Mouse (Mus musculus) natural killer cell, adult 2 months (primary cell): ENCODE measurements around the gene C1qtnf12.

Experiments used
- DNase-seq, 2 experiments: peaks; one replicate each; pipeline ENCODE4 v3.0.0; 2022; ENCODE audit warnings: low spot score in 2 of 2

C1qtnf12 gene

DNA sequence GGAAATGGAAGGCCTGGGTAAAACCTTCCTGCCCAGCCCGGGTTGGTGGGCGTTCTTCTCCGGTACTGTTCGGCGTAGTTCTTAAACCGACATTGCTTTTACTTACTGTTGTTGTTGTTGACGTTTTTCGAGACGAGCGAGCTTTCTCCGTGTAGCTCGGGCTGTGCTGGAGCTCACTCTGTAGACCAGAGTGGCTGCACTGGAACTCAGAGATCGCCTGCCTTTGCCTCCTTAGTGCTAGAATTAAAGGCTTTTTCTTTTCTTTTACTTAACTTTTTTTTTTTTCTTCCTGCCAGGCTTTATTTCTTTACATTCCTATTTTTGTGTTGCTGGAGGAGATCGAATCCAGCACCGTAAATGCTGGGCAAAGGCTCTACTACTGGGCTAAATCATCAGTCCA, 31.5 kb downstream of the C1qtnf12 start:
- DNase-seq: no peak

- DNase-seq: no peak
Measured at GRCm38 (mm10) chr4:156004109-156004508, 42.0 kb downstream of the C1qtnf12 start.

DNA sequence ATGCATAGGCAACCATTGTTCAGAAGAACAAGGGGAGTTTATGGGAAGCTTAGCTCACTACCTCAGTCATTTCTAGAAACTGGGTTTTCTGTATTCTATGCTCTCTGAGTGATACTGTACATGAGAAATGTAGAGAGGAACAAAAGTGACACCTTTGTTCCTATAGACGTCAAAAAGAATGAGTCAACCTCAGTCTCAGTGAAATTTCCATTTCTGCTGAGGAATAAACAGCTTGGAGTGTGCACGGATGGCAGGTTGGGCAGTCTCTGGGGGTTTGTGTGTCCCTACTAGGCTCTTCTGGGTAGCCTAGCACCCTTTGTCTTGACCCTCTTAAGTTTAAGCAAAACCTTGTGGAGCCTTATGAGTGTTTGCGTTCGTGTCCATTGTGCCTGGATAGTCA, 46.3 kb downstream of the C1qtnf12 start:
- DNase-seq: no peak

DNA sequence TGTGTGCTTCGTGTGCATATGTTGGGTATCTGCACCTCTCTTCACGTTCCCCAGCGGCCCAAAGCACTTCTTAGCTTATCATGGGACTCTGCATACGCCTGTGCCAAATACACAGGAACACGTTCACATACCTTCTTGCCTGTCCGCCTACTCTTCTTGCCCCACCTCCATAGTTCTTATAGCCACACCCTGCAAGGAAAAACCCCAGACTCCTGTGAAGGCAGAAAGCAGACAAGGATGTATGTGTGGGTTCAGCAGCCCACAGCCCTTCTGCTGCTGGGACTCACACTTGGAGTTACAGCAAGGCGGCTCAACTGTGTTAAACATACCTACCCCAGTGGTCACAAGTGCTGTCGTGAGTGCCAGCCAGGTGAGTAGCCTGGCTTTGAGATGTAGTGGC, 51.5 kb downstream of the C1qtnf12 start, which contains the start of gene Tnfrsf4:
Tnfrsf4 (plus strand) TSS at position 207 of the 400 bp plus-strand sequence.
- DNase-seq: no peak

GRCm38 (mm10) chr4:156014436-156014835, 52.3 kb downstream of the C1qtnf12 start:
- DNase-seq: no peak
